Mouse (Mus musculus): ENCODE results near the gene Cabp4.

The Cabp4 gene

GRCm38 (mm10) chr19:4102626-4103025, 41.2 kb downstream of the Cabp4 start:
- DNase-seq (ENCODE audit: low spot score in 2 of 2): no peak

- DNase-seq (ENCODE audit: low spot score in 2 of 2): no peak
Measured at GRCm38 (mm10) chr19:4102049-4102448, 41.8 kb downstream of the Cabp4 start.

DNA sequence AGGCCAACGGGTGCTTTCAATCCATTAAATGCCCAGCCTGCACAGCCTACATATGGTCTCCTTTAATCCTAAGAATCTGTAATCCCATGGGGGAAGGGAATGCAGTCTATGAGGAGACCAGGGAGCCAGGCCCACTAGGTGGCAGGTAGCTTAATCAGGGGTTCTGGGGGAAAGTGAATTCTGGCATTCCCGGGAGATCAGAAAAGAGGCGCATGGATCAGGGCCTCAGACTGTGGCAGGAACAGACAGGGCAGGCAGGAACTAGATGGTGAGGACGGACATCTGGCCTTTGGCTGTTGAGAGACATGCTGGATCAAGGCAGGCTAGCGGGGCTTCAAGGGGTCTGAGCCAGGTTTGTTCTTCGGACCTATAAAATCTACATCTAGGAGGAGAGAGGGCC, 42.4 kb downstream of the Cabp4 start:
- DNase-seq (ENCODE audit: low spot score in 2 of 2): no peak

DNA sequence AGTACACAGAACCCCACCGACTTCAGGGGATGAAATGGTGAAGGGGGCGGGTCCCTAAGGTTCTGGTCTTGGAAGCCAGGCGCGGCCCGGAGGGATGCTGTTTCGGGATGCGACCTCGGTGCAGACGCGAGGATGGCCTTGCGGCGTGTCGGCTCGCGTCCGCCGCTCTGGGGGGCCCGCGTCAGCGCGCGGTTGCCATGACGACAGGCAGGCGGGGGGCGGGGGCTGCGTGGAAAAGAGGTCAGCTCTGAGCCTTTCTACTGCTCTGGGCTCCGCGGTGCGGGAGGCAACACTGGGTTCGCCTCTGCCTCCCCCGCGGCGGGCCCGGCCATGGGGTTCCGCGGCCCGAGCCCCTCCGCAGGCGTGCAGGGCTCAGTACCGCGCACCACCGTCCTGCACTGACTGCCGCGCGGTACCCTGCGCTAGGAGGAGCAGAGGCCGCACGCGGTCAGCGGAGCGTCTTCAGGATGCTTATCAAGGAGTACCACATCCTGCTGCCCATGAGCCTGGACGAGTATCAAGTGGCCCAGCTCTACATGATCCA, 43.0 kb downstream of the Cabp4 start:
- peak; percentile 39 to 51 for DNase-seq (ENCODE audit: low spot score in 2 of 2)

DNA sequence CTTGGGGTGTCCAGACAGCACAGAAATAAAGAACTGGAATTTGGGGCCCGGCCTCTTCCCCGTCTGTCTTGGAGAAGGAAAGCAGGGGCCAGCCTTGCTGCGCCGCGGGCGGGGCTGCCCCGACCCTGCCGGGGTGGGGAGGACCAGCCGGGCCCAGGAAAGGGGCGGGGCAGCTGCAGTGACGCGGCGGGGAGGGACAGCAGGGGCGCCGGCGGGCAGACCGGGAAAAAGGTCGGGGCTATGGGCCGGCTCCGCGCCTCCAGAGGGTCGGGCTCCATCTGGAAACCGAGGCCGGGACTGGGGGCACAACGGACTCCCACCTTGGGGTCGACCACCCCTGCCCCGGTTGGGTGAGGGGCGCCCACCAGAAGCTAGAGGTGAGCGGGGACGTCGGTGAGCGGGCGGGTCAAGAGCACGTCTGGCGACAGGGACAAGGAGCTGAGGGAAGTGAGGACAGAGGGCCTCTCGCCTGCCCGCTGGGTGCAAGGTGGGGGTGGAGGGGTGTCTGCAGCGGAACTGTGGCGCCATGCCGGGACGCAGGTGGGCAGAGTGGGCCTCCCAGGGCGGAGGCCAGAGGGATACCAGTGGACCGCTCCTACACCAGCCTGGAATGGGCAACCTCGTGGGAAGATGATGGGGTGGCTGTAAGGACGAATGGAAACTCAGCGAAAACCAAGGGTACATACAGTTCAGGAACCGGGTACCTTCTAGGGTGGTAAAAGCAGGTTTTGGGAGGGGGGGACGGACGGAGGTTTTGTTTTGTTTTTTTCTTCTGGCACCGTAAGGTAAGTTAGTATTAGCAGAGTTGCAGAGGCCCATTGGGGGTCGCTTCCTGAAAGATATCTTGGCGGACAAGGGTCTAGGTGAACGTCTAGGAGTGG, 43.8 kb downstream of the Cabp4 start, which contains the start of gene Pitpnm1:
Gene Pitpnm1 (plus strand): TSS at position 162 of the 881 bp plus-strand sequence.
- DNase-seq (ENCODE audit: low spot score in 2 of 2): peak; percentile 62 to 64

DNA sequence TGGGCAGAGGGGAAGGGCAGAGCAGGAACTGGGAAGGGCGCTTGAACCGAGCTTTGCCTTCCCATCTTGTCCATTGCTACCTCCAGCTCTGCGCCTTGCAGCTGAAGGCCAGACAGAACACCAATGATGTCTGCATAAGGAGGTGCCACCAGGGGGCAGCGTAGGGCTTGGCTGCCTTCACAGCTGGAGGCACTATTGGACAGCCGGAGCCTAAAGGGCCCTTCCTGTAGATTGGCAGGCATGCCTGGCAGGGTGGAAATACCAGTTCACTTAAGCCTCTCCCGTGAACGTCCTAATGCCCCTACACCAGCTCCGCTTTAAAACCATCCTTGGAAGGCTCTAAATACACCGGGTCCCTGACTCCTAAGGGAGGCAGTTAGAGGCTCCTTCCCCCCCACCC, 44.8 kb downstream of the Cabp4 start:
- DNase-seq (ENCODE audit: low spot score in 2 of 2): peak; percentile 88 to 93

DNA sequence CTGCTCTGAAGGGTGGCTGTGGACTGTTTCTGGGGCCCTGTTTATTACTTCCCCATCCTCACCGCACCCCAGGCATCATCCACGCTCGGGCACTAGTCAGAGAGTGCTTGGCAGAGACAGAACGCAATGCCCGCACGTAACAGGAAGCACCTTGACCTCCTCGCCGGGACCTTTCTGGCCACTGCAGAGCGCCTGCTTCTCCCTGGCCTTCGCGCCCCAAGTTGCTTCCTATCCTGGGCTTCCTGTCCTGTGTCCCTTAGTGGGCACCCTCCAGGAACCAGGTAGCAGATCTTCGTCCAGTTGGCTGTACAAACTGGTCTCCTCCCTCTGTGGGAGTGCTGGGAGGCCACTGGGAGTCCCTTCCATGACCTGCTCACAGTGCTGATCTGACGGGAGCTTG, 45.4 kb downstream of the Cabp4 start:
- peak in 1 of 2 experiments; percentile 18 for DNase-seq (ENCODE audit: low spot score in 2 of 2)

GRCm38 (mm10) chr19:4097441-4097825, 46.4 kb downstream of the Cabp4 start:
- no peak for DNase-seq (ENCODE audit: low spot score in 2 of 2)

- DNase-seq (ENCODE audit: low spot score in 2 of 2): peak; percentile 99
Measured at GRCm38 (mm10) chr19:4096642-4097440, 47.0 kb downstream of the Cabp4 start, which contains the start of gene Cdk2ap2. Gene Cdk2ap2, plus strand, starts transcription at chr19:4097182.

- no peak for DNase-seq (ENCODE audit: low spot score in 2 of 2)
Measured at GRCm38 (mm10) chr19:4095802-4096201, 48.0 kb downstream of the Cabp4 start.

DNA sequence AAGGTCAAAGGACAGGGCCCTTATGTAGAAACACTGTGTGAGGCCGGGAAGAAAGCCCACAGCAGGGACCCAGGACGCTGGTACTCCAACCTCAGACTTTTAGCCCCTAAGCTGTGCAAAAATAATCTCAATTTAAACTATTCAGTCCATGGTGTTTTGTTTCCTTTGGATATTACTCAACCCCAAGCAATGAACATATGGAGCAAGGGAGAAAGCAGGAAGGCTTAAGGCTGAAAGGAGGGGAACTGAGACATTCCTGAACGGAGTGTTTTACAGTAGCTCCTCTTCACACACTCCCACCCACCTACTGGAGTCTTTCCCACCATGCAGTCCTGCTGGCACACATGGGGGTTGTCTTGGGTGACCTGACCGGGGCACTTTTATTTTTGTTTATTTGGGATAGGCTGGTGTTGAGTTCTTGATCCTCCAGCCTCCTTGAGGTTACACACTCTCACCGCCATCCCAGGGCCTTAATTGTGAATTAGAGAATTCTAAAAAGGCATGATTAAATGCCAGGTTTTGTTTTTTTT, 49.0 kb downstream of the Cabp4 start:
- DNase-seq (ENCODE audit: low spot score in 2 of 2): no peak

DNA sequence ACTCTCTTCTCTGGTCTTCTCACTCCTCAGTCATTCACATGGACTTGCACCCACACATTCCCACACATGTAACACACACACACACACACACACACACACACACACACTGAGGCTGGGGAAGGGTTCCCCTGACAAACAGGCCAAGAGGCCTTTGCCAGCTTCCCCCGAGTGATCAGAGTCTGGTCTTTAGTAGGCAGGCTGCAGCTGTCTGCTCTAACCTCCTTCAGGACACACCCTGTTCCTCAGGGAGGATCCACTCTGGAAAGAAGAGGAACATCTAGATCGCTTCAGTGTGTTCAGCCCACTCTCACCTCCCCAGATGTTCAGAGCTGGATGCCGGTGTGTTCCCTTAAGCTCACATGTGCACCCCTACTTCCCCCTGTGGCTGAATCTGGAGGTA, 49.5 kb downstream of the Cabp4 start:
- DNase-seq (ENCODE audit: low spot score in 2 of 2): no peak

DNA sequence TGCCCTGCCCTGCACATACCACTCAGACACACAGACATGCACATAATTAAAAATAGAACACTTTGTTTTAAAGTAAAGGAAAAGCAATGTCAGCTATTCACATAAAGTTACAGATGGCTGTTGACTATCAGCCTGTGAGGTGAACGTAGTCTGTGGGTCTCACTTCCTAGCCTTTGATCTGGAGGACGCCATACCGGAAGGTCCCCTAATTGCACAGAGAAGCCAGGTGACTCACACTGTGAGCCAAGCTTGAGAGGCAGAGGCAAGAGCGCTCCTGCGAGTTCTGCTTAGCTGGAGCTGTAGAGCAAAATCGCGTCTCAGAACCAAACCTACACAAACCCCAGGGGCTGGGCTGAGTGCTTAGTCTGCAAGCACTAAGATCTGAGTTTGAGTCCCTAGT, 50.1 kb downstream of the Cabp4 start:
- DNase-seq (ENCODE audit: low spot score in 2 of 2): peak; percentile 42 to 48

- DNase-seq (ENCODE audit: low spot score in 2 of 2): no peak
Measured at GRCm38 (mm10) chr19:4092750-4093149, 51.1 kb downstream of the Cabp4 start.

DNA sequence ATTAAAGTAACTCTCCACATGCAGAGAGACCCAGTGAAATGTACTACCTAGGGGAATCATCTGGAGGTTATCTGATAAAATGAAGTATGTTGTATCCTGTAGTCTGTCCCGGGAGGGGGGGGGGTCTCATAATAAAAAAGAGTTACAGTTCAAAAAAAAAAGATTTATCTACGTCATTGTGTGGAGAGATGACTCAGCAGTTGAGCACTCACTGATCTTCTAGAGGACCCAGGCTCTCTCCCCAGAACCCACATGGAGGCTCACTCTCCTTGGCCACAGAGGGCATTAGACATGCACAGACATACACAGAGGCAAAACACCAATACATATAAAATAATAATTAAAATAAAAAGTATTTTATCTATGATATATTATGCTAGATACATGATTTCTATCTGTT, 52.5 kb downstream of the Cabp4 start:
- no peak for DNase-seq (ENCODE audit: low spot score in 2 of 2)

DNA sequence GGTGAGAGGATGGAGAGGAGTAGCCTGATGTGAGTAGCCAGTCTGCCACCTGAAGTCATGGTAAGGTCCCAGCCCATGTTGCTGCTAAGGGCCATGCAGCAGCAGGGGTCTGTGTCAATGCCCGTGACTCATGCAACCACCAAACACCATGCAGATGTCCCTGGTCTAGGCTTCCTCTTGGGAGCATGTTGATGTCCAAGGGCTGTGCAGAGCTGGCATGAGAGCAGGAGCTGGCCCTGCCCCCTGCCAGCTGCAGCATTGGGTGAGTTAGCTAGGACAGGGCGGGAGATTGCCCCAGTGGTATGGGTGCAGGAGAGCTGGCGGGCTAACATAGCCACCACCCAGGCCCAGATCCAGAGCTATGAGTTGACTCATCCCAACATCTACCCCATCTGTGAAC, 53.4 kb downstream of the Cabp4 start:
- no peak for DNase-seq (ENCODE audit: low spot score in 2 of 2)

- no peak for DNase-seq (ENCODE audit: low spot score in 2 of 2)
Measured at GRCm38 (mm10) chr19:4089128-4089527, 54.7 kb downstream of the Cabp4 start.

DNA sequence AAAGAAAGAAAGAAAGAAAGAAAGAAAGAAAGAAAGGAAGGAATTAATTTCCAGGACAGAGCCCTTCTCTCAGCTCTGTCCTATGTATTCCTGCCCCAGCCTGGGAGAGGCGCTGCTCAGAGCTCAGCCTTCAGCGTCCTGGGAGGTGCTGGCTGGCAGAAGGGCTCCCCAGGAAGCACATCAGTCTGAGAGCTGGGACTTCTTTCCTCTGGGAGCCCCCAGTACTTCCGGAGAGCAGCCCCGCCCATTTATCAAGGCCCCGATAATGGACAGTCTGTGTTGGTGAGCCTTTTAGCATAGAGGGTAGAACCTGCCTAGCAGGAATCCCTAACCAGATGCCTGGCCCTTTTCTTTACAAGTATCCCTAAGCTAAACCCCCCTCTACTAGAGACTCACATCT, 55.7 kb downstream of the Cabp4 start:
- DNase-seq (ENCODE audit: low spot score in 2 of 2): no peak

DNA sequence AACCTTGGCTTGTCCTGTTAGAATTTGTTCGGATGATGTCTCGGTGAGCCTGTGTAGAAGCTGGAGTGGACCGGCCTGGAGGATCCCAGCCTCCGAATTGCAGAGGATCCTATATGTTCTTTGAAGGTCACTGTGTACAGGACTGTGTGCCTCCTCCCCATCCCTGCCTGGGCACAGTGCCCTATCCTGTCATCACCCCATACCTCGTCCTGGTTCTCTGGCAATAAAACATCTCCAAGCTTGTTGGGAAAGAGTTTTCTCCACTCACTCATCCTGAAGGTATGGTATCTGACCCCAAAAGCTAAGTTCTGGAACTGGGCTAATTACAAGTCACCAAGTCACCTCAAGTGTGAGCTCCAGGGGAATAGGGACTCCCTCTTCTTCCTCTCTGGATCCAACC, 56.7 kb downstream of the Cabp4 start:
- no peak for DNase-seq (ENCODE audit: low spot score in 2 of 2)

GRCm38 (mm10) chr19:4086156-4086555, 57.7 kb downstream of the Cabp4 start:
- no peak for DNase-seq (ENCODE audit: low spot score in 2 of 2)

All from natural killer cell, adult 2 months (primary cell).